Mouse (Mus musculus) layer of hippocampus, adult 9-10 months (tissue): ENCODE measurements around the gene Prex1.

ENCODE experiments used
- DNase-seq: peaks from one replicate; pipeline ENCODE4 v3.0.0; 2022; ENCODE audit warnings: low spot score

Prex1 gene

DNA sequence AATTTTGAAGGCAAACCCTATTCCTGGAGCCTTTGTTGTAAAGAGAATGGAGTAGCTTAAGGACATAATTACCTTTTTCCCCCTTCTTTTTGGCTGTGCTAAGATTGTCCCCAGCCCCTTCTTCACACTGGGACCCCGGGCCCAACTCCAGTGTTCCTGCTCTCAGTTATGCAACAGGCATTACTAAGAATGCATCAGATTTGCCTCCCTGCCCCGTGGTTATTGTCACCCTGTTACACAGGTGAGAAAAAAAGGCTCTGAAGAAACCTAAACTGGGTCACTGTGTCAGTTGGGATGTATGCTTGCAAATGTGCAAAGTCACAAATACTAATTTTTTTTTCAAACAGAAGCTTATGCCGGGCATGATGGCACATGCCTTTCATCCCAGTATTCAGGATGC lies 6.8 kb upstream of the Prex1 start:
- no peak for DNase-seq

DNA sequence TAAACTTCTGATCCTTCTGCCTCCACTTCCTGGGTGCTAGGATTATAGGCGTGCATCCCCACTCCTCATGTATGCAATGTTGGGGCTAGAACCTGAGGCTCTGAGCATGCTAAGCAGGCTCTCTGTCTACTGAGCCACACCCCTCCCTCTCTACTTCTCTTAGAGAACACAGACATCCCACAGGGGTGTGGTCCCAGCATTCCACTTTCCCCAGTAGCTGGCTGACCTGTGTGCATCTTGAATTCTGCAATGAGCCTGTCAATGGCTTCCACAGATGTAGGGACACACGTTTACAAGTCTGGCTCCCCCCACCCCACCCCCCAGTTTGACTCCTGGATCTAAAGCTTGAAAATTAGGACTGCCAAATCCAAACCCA lies 6.3 kb upstream of the Prex1 start:
- no peak for DNase-seq

DNA sequence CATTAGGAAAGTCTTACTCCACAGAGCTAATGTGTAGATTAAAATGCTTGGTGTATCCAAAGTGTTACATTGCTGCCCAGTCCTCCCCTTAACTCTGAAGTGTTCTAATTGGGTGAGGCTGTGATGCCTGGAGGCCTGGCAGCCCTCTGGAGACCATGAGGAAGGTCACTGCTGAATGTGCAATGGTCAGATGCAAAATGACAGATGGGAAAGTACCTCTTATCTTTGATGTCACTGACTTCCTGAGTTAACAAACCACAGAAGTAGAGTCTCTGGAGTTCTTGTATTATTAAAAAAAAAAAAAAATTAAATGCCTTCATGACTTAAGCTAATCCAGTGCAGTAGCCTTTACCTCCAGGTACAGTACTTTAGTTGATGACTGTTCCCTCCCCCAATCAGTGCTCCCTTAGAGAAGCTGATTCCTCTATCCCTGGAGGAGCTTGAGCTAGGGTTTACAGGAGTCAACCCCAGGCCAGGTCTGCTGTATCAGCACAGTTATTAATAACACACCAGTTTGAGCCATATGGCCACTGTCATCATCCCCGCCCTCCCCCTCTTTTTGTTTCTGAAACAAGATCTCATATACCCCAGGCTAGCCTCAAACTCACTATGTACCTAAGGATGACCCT lies 5.8 kb upstream of the Prex1 start:
- DNase-seq = no peak

DNA sequence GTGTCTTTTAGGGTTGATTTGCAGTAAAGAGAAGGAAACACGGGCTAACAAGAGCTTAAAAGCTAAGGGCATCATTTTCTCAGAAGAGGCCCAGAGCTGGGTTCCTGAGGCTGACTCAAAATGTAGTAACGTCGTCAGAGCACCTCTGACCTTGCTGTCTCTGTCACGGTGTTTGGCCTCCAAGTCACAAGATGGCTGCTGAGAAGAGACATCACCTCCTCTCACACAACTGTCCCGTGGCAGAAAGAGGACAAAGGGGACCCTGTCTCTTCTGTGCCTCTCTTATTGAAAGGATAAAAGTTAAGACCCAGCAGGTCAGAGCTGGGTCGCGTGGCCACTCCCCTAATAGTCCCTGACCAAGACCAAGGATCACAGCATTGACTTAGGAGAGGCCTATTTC lies 2.4 kb upstream of the Prex1 start:
- no peak for DNase-seq

DNA sequence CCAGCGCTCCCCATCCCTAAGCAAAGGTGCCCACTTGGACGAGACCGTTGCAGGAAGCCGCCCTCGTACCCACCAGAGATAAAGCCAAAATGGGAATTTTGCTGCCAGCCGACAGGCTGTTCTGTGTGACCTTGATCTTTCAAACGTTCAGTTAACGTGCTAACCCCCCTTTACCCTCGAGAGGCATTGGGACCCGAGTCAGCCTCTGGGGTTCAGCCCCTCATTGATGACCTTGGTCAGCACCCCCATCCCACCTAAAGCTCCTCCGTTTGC lies 731 bp upstream of the Prex1 start:
- DNase-seq = no peak

DNA sequence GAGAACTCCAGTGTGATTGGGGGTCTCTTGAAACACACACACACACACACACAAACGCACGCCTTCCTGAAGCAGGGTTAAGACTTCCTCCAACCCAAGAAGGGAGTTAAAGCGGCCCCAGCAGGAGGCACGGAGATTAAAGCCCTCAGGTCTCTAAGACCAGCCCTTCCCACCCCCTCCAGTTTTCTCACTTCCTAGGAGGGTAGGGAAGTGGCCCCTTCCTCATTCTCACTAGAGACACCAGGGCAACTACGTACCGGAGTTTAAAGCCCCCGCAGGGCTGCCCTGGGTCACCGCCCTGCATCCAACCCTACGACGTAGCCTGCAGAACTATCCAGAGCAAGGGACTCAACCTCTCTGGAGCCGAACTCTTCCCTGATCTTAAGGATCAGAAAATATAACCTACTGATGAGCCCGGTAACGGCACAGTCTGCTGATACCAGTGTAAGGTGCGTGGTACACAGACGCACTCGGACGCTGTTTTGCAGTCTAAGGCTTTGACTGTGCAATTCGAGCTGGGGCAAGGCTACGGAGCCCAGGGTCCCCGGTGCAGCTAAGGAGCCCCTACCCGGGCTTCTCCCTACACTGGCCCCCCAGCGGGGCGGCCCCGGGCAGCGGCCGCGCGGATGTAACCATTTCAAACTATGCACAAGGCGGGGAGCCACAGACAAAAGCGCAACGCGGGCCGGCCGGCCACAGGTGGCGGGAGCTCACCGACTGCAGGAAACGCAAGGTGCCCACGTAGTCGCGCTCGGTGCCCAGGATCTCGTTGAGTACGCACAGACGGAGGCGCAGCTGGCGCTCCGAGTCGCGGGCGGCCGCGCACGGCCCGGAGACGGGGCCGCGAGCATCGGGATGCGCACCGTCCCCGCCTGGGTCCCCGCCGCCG lies 587 bp downstream of the Prex1 start:
- DNase-seq = no peak

DNA sequence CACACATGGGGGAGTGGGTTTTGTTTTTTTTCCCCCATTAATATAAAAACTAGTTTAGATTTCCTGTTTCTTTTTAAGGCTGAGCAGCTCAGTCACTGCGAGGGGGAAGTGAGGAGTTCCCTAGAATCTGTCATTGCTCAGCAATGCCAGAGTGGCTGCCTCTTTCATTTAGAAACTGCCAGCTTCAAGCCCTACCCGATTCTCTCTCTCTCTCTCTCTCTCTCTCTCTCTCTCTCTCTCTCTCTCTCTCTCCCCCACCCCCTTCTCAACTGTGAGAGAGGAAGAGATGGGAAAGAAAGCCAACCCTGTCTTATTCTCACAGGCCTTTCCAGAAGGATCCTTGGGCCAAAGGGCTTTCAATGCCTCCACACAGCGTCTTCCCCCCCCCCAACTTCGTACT lies 1.3 kb downstream of the Prex1 start:
- DNase-seq = no peak

DNA sequence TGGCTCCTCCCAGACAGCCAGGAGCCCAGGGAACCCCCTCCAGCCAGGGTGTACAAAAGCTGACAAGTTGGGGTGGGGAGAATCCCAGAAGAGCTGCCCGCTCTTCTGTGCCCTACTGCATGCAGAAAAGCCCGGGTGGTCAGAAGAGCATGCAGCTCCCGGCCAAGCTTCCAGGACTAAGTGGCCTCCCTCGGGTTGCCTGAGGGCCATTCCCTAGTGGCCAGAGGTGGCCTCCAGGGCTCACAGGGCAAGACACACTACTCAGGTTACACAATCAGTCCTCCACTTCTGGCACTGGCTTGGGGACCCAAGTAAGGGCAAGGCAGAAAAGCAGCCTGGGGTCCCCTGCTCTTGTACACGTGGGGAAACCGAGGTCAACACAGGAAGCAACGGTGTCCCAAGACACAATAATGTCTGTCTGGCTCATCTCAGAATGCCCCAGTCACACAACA lies 1.9 kb downstream of the Prex1 start:
- DNase-seq = no peak

DNA sequence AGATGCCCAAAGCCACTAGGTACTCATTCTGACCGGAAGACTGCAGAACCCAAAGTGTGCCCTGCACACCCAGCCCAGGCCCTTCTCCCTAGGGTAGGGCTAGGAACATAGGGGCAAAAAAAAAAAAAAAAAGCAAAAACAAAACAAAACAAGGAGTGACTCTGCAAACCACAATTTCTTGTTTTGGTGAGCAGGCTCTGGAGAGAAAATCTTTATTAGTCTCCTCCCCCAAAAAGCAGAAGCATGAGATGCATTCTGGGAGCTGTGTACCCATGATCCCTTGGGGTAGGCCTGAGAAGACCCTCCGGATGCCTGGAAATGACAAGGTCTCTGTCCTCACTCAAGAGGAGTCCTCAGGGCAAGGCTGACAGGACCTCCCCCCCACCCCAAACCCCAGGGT lies 3.7 kb downstream of the Prex1 start:
- DNase-seq = no peak

DNA sequence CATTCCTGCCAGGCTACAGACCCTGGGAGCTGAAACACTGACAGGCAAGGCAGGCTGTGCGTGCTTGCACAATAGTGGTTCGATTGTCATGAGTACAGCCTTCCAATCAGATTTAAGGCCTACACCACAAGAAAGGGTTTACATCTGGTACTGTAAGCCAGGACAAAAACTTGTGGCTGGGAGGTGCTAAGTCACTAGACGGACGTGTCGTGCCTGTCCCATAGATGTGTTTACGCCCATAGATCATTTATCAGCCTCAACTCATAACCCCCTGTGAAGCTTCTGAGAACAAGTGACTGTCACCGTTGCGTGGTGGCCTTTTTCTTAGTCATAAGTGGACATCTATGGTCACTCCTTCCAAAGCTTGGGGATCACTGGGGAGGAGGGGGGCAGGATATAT lies 5.3 kb downstream of the Prex1 start:
- no peak for DNase-seq

DNA sequence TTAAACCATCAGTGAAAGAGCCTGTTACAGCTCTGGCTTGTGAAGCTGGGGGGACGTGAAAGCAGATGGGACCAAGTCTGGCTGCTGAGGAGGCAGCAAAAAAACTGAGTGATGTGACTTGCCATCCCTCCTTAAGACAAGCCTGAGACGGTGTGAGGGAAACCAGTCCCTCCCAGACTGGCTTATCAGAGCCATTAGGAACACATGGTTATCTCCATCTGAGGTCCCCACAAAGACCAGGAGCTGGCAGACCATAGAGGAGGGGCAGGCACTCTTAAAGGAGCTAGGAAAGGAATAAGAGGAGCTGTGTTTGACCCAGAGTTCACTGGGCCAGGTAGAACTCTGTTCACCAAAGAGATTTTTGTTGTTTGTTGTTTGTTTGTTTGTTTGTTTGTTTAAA lies 7.1 kb downstream of the Prex1 start:
- no peak for DNase-seq

DNA sequence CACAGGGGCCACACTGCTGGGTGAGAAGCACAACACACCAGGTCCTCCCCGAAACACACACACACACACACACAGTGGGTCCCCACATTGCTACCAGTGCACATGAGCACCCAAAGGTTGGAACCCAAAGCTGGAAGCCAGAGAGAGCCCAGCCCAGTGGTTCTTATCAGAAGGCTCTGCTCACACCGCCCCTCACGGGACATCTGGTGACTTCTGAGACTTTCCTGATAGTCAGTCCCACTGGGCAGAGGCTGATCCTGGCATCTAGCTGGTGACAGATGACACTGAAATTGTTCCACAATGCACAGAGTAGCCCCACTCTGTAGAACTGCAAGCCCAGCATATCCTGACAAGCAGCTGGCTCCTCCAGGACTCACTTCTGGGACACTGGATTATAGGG lies 10.1 kb downstream of the Prex1 start:
- no peak for DNase-seq

DNA sequence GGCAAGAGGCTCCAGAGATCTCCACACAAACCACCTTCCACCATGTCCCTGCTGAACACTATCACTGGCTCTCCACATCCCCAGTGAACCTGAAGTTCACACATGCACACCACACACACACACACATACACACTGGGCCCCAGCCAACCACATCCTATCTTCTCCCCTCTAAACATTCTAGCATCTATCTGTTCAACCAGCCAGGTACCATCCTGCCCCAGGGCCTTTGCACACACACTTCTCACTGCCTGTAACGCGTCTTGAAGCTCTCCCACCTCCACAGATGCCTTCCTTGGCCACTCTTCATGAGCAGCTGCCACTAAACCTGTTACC lies 11.6 kb downstream of the Prex1 start:
- DNase-seq = no peak

DNA sequence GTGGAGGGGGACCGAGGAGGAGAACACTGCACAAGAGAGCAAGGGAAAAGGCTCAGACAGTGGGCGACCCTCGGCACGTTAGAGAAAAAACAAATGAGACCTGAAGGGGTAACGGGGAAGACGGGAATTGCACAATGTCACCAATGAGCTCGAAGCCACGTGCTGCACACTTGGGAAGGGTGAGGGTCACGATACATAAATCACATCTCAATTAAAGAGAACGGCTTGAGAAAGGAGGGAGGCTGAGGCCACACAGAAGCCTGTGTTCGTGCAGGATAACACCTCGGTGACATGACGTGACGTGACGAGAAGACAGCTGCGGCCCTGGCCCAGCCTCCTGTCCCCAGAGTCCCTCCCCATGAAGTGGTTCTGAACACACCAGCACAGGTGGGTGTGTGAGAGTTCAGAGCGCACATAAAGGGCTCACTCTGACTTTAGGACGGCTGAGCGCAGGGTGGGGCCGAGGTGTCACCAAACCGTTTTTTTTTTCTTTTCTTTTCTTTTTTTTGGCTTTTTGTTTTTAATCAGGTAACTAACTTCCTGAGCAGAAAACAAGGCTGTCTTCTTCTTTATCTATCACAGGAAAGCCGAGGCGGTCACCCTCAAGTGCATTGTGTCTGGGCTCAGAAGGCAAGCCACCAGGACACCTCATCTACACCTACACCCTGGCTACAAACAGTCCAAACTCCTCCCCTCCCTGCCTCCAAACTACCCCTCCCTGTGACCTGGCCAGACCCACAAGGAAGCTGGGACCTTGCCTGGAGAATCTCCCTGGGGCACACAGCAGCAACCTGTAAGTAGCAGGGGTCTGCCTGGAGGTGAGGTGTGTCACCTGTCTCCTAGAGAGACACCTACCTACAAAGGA lies 12.2 kb downstream of the Prex1 start:
- no peak for DNase-seq

DNA sequence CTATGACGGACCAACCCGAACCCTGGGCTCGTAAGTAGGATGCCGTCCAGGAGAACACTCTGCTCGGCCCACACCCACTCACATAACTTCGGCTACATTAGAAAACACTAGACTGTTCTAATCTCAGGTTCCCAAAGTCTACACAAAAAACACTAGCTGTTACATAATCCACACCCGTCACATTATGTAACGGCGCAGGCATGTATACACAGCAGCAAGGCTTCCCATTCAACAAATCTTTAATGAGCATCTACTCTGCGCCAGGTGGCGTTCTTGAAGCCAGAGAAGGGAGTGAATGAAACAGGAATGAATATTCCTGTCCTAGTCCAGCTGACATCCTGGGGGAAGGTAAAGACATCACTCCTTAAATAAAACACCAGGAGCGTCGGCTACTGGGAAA lies 12.9 kb downstream of the Prex1 start:
- DNase-seq = no peak

DNA sequence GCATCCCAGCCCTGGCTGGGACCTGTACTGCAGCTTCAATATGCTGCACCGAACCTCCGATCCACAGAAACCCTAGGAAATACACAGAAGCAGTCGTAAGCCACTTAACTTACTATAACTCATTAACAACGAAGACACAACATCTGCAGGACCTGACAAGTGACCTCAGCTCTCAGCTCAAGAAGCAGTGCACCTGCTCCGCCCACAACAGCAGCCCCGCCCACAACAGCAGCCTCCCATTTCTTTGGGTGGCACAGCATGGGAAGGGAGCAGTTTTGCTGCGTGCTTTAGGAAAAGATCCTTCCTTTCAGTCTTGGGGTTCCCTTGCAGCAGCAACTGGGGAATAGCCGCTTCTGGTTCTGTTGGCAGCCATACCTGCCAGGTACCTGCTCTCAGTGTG lies 13.5 kb downstream of the Prex1 start:
- DNase-seq = no peak

DNA sequence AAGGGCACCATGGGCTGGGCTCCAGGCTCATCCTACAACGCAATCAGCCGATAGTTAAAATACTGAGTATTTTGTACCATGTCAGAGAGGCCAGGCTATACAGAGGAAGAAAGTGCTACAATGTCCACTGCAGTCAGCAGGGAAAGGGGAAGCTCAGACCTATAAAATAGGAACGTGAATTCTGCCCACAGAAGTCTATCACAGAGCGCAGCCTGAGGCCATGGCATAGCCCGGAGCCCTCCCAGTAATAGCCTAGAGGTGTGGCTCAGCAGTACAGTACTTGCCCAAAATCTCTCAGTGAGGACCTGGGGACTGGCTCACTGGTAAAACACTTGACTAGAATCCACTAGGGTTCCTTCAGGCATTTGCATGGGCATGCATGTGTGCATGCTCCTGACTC lies 14.1 kb downstream of the Prex1 start:
- DNase-seq = no peak

DNA sequence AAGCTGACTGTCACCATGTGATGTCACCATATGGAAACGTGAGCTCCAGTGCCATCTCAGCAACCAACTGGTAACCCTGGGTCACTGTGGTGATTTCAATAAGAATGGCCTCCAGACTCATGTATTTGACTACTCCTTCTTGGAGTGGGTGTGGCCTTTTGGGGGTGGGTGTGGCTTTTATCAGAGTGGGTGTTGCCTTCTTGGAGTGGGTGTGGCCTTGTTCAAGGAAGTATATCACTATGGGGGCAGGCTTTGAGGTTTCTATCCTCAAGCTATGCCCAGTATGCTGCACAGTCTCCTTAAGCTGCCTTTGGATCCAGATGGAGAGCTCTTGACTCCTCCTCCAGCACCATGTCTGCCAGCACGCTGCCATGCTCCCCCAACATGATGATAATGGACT lies 19.0 kb downstream of the Prex1 start:
- no peak for DNase-seq

DNA sequence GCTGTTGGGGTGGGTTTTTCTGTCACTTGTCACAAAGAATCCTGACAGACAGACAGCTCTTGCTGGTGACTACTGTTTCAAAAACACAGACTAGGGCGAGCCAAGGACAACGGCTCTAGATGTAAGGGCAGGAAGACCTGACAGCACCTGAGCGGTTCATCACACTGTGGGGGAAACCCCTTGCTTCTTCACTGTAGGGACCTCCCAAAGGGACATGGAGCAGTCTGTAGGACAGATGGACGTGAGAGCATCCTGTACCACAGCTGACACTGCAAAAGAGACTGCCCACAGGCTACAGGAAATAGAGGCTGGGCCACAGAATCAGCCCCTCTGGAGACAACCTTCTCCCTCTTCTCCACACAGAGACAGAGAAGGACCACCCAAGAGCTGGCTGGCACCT lies 20.2 kb downstream of the Prex1 start:
- DNase-seq = no peak

DNA sequence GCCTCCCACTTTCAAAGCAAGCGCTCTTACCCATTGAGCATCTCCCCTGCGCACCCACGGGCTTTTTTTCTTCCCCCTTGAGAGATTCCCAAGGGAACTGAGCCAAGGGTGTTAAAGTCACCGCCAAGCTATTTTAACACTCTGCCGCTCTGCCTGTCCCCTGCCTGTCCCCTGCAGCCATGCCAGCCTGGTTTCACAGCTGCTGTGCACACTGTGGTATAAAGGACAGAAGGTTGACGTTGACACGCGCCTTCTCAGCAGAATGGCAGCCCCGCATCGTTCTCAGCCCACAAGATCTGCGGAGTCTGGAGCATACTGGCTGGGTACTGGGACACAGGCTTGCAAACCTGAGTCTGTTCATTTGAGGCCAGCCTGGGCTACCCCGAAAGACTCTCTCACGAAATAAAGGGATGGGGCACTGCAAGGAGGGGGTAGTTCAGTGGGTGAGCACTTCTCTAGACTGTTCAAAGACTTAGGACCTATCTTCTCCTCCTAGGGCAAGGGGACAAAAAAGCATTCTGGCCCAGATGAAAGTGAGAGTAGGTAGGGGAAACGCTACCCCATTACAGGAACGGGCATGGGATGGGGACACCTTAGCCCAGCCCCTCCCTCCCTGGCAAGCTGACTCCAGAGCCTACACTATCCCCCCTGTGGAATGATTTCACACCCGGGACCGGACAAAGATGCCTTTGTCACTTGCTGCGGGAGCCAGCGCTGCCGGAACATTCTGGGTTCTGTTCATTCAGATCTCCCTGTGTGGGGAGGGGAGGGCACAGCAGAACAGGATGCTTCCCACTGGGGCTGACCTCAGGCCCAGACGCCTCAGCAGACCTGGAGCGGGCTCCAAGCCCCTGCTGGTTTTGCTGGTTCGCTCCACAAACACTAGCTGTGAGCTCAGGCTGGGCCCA lies 21.8 kb downstream of the Prex1 start:
- no peak for DNase-seq

DNA sequence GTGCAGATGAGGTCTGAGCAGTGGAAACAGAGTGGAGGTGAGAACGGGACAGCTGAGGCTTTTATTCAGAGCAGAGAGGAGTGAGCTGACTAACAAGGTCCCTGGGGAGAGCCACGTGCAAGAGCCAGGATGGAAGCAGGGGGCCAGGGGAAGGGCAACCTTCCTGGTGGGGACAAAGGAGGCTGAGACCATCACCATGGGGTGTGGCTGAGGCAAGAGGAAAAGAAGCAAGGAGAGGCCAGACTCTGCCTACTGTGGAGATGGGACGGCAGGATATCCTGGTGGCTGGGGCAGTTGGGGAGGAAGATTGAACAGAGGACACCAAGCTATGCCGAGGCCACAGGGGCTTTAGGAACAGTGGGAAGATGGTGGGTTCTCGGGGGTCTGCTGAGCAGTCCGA lies 26.7 kb downstream of the Prex1 start:
- DNase-seq = no peak

DNA sequence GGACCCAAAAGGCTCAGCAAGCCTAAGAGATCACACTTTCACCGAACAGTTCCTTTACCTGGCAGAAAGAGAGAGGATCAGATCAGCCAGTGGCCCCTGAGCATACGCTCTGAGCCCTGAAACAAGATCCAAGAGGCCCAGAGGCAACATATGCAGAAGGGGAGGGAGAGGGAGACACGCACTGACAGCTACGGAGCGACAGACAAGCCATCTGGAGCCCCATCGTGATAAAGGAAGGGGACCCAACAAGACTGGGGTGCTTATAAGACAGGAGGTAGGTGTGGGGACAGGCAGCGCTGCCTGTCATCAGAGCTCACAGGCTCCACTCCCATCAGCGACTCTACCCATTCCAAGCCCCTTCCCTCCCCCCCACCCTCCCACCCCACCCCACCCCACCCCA lies 27.8 kb downstream of the Prex1 start:
- DNase-seq = no peak
